Mouse (Mus musculus): ENCODE results near the gene 1700125H20Rik.
A peak's percentile ranks its signal among the peaks of the same experiment; 100 is the strongest.
"Not testable (repeated sequence)": the region's sequence is repeated elsewhere in the genome, so short reads cannot be mapped to it uniquely, and the experiment has no call there.

Gene 1700125H20Rik

DNA sequence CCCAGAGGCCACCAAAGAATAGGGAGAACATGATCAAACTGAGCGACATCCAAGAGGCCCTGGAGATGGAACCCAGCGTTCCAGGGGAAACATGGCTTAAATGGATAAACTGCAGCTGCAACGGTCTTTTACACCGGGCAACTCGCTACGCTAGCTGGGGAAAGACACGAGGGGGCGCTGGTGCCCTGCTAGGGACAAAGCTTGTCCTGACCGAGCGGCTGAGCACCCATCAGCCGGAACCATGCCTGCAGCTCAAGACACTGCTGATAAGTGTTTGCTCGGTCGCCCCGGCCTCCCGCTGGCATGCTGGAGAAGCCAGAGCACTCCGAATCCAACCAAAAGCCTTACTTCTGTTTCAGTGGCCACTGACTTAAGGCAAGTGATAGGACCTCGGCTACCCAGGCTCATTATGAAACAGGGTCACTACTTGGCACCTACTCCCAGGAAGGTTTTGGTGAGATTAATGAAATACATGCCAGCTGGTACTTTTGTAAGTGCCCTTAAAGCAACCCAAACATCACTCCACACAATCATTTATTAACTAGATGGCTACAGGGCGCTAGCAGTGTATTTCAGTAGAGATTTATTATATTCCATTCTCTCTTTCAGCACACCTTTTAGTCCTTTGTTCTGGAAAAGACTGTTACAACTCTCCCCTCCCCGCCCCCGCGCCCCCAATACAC lies at the start of gene 1700125H20Rik:
1700125H20Rik (plus strand) TSS at position 347 of the 683 bp plus-strand sequence.
- DNase-seq (ENCODE audit: low read depth, low spot score), result peak; percentile 89

DNA sequence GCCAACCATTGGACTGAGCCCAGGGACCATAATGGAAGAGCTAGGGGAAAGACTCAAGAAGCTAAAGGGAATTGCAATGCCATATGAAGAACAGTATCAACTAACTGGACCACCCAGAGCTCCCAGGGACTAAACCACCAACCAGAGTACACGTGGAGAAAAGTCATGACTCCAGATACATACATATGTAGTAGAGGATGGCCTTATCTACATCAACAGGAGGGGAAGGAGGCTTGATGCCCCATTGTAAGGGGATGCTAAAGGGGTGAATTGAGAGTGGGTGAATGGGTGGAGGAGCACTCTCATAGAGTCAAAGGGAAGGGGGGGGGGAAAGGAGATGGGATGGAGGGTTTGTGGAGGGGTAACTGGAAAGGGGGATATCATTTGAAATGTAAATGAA lies 48.1 kb upstream of the 1700125H20Rik start:
- DNase-seq (ENCODE audit: low read depth, low spot score), result no peak

DNA sequence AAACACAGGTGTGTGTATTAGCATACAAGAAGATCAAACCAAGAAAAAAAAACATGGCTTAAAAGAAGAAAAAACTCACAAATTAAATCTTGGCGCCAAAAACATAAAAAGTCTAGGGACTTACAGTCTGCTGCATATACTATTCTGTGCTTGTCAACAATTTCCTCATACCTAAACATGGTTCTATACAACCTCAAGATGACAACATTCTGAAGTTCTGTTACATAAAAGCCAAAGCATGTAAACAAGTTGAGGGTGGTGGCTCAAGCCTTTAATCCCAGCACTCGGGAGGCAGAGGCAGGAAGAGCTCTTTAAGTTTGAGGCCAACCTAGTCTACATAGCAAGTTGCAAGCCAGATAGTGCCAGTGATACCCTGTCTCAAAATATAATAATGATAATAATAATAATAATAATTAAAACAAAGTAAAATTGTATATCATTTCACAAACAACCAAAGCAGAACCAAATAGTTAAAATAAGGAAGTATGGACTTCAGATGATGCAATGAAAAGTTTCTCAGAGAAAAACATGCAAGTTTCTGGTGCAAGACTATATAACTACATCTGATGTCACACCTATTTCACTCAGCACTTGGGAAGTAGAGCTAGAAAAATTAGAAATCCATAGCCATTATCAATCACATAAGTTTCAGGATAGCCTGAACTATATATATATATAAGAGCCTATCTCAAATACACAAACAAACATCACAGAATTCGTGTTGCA lies 46.8 kb upstream of the 1700125H20Rik start:
- DNase-seq (ENCODE audit: low read depth, low spot score), result no peak

DNA sequence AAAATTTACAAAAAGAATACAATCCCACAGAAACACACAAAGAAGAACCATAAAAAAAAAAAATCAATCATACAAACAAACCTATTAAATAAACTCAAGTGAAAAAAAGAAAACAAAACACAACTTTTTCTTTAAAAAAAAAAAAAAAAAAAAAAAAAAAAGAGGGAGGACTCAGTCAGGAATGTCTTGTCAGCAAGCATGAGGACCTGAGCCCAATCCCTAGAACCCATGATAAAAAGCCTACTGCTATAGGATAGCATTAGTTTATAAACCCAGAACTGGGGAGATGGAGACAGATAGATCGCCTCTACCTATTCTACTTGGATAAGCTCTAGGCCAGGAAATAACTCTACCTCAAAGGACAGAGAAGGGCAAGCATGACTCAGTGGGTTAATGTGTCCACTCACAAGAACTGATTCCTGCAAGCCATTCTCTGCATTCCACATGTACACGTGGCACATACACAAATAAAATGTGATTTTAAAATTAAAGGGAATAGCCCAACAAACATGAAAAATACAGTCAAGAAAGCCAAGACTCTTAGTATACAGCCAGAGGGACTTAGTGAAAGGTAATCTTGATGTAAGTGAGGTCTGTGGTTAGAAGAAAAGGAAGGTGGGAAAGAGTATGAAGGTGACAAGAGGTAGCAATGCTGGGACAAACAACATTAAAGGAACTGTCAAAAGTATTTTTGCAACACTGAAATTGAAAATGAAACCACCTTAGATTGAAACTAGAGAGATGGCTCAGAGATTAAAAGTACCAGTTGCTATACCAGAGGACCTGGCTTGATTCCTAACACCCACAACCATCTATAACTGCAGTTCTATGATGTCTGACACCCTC lies 43.7 kb upstream of the 1700125H20Rik start:
- peak; percentile 64 for DNase-seq (ENCODE audit: low read depth, low spot score)

DNA sequence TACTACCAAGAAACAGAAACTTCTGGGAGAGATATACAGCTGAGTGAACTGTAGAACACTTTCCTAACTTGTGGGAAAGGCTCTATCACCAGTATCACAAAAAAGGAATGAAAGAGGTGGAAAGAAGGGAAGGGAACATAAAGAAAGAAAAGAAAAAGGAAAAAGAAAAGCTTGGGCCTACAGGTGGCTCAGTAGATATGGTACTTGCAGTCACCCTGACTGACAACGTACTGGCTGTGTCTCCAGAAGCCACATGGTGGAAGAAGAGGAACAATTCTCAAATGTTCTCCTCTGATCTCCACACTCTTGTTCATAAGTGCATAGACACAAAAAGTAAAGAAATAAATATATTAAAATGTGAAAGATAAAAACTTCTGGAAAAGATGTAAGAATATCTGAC lies 41.3 kb upstream of the 1700125H20Rik start:
- no peak for DNase-seq (ENCODE audit: low read depth, low spot score)

DNA sequence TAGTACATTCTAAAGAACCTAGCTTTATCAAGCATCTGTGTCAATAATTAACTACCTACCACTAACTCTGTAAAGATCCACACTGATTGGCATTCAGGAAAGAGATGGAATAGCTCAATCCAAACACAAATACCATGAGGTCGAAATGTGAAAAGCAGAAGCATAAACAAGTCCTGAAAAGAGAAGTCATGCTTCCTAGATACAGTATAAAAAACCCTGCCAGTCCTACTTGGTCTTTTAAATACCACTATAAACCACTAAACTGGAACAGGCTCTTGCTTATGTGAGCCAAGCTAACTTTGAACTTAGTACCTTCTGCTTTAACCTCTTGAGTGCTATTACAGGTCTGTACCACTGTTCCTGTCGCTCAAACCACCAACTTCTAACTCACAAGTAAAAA lies 38.7 kb upstream of the 1700125H20Rik start:
- no peak for DNase-seq (ENCODE audit: low read depth, low spot score)

DNA sequence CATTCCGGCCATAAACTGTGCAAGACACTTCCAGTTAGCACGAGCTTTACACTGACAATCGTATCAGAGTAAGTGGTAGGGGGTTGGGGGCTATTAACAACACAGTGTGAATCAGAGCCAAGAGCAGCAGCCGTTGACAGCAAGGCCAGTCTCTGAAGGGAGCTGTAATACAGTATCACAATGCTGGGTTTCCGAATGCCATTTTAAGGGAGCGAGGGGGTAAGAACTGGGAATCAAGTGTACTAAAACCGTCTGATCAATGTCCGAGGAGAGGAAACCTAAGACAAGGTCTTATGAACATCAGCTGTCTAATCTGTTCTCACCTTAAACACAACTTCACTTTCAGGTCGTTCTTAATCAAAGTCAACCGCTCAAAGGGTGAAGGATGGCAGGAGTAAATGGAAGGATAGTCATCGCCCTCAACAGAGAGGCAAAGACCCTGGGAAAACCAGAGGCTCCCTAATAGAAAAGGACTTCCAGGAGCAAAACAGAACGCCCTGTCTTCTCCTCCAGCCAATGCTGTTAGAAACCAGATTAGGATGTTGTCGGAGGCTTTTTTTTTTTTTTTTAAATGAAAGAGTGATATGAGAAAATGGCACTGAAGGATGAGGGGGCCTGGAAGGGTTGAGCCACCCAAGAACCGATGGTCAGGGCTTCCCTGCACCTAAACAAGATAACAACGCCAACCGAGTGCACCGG lies 31.3 kb upstream of the 1700125H20Rik start:
- peak; percentile 52 for DNase-seq (ENCODE audit: low read depth, low spot score)

DNA sequence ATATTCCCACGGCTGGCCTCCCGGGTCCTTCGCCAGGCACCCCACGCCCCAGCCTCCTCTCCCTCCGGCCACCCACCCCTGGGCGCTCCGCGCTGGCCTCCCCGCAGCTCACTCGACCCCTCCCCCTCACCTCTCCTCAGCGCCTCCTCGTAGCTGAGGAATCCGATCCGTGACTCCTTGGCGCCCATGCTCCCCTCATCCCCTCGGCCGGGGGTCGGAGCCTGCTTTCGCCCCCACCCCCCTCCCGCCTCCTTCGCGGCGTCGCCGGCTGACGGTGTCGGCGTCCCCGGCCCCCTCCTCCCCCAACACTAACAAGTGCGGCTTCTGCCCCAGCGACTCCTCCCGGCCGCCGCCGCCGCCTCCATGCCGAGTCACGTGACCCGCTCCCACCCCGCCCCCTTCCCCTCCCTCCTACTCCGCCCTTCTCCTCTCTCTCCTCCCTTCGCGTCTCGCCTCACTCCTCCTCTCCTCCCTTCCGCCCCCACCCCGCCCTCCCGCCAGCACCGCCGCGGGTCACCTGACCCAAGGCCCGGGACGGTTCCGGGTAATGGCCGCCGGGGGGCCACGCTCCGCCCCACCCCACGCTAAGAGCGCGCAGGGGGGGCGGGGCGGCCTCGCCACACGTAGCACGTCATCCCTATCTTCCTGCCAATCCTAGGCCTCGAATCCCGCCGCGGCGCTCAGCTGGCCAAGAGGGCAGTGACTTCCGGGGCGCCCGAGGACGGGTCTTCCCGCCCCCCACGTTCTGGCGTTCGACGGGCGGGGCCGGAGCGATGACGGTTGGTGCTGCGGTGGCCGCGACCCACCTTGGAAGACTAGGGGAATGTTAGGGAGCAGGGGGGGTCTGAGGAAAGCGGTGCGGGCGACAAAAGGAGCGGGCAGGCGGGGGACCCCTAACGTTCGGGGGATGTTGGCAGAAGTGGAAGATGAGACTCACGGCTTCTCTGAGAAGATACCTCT lies 30.3 kb upstream of the 1700125H20Rik start, which contains the start of gene Usp32:
Usp32 (minus strand) TSS at position 581 of the 960 bp plus-strand sequence.
- DNase-seq (ENCODE audit: low read depth, low spot score), result peak; percentile 99

DNA sequence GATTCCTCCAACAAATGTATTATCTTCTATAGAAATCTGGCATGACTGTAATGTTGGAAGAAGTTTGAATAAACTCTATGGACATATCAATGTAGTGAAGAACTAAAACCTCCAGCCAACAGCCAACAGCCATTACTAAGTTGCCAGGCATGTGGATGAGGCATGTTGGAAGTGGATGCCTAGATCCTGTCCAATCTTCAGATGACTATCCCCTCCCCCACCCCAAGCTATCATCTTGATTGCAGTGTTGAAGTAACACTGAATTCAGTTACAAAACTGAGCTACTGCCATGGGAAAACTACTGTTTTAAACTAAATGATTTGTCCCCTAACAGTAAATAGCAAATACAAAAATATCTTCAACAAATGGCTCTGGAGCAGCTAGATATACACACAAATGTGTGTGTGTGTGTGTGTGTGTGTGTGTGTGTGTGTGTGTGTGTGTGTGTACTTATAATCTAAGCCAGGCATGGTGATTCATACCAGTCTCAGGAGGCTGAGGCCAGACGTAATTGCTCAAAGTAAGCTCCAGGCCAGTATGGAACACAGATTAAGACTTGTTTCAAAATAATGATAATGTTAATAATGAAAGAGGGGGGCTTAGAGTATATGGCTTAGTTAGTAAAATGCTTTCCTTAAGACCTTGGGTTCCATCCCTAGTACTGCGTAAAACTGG lies 17.8 kb upstream of the 1700125H20Rik start:
- no peak for DNase-seq (ENCODE audit: low read depth, low spot score)

DNA sequence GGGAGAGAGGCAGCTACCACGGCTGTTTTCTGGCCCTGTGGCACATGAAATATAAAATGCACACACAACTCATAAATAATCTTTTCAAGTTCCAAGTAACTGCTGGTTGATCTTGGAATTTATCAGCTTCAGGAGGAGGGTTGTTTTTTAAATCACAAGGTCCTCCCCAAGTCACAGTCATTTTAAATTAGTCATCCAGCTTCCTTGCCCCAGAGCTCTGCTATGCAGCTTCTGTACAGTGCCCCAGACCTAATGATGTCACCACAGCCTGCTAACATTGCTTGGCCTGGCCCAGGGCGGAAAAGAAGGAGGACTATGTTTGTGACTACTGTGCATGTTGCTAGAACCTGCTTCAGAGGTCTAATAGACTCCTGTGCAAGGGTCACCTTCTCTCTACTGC lies 12.9 kb upstream of the 1700125H20Rik start:
- no peak for DNase-seq (ENCODE audit: low read depth, low spot score)

DNA sequence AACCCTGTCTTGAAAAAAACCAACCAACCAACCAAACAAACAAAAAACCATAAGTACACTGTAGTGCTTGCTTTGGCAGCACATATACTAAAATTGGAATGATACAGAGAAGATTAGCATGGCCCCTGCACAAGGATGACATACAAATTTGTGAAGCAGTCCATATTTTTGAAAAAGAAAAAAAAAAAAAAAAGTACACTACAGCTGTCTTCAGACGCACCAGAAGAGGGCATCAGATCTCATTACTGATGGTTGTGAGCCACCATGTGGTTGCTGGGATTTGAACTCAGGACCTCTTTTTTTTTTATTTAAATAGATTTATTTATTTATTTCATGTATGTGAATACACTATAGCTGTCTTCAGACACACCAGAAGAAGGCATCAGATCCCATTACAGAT lies 7.2 kb upstream of the 1700125H20Rik start:
- not testable (repeated sequence) for DNase-seq (ENCODE audit: low read depth, low spot score)

DNA sequence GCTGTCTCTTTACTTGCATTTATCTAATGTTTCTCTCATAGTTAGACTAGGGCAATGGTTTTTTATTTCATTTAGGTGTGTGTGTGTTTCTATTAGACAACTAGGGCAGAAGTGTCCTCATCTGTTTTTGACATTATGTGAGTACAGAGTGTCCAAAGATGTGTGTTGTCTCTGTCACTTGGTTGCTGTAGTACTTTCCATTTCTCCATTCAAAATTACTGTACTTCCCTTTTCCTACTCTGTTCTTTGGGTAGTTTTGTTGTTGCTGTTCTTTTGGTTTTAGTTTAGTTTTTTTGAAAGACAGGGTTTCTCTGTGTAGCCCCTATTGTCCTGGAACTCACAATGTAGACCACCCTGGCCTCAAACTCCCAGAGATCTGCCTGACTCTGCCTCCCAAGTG lies 5.8 kb upstream of the 1700125H20Rik start:
- DNase-seq (ENCODE audit: low read depth, low spot score), result peak; percentile 31

DNA sequence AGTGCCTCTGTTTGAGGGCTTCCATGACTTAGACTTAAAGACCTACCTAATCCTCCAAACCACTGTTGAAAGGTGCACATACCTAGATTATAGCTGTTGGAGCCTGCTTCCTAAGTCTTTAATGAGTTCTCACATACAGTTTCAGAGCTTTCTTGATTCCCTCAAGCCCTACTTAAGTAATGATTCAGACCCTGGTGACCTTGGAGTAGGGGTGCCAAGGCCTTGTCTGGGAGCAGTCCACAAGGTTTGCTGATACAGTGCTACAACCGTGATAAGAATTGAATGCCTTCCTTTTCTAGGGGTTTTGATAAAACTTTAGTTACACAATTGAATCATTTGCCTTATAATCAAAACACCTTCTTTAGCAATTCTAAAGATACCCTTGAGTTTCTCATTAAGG lies 2.7 kb upstream of the 1700125H20Rik start:
- DNase-seq (ENCODE audit: low read depth, low spot score), result no peak

DNA sequence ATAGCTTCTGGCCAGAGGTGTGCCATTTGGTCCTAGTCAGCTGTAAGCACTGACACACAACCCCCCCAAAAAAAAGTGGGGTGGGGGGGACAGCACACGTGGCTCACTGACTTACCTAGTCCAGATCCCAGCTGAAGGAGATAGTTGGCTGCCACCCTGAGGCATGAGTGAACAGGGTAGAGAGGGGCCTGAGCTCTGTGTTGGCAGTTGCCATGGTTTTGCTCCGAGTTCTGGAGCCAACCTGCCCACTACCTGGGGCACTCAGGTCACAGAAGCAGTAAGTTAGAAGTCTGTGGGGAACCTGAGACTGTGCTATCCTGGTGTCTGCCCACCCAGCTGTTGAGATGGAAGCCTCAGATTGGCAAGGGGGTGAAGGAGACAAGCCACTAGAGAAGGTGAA lies 629 bp downstream of the 1700125H20Rik start:
- DNase-seq (ENCODE audit: low read depth, low spot score), result no peak

DNA sequence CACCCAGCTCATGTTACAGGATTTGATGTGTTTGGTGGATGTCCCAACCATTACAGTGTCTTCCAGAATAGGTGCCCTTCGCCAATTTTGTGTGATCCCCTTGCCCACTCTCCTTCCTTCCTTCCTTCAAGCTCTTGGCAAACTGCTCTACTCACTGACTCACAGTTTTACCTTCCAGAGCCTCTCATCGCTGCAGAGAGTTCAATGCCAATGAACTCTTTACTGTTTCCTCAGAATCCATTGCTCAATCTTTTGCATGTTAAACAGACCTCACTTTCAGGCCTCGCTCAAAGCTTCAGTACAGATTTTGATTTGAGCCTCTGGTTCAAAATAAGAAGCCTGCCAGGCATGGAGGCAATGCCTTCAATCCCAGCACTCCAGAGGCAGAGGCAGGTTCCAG lies 5.7 kb downstream of the 1700125H20Rik start:
- DNase-seq (ENCODE audit: low read depth, low spot score), result no peak

DNA sequence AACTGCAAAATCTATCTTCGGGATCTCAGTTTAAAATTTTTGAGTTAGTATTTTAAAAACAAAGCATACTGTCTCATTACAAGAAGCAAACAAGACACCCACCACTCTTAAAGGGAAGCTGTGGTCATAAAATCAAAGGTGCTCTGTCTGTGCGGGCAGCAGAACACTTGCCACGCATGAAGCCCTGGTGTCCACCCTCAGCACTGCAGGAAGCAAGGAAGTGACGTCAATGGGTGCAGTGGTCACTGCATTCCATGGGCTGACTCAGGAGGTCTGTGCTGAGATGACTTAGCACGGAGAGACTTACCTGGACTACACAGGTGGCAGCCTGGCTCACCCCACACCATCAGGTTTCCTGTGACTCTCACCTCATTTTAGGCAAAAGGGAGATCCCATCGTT lies 7.6 kb downstream of the 1700125H20Rik start:
- DNase-seq (ENCODE audit: low read depth, low spot score), result no peak

DNA sequence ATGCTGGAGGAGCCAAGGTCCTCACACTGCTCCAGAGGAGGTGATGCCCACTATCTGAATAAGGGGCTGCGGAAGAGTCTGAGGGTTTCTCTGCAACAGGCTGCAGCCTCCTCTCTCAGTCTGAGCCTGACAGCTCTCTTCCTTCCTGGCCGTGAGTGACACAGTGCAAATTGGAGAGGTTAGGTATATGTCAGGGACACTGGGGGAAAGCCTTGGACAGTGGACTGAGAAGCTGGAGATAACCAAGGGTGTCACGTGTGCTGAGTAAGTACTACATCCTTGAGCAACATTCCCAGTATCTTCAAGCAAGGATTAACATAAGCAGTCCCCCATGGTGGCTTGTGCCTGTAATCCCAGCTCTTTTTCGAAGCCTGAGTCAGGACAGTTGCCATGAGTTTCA lies 8.2 kb downstream of the 1700125H20Rik start:
- no peak for DNase-seq (ENCODE audit: low read depth, low spot score)

DNA sequence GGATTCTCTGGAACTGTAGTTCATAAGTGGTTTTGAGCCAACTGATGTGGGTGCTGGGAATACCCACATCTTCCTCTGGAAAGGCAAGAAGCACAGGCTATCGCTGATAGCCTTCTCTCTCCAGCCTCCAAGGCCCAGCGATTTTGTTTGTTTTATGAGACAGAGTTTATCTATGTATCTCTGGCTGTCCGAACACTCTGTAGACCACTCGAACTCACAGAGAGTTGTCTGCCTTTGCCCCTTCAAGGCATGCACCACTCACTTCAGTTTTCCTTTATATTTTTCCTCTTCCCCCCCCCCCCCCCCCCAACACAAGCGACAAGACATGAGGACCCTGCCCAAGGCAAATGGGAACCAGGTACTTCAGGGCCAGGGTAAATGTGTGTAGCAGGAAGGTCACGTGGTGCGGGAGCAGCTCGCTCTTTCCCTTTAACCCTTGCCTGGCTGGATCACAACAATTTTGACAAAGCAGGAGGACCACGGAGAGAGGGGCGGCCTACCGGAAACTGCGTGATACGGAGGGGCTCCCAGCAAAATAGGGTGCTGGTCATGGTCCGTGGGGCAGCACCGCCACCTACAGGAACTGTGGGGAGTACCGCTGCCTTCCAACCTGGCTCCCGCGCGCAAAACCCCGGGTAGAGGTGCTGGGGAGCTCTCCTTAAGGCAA lies 12.5 kb downstream of the 1700125H20Rik start:
- DNase-seq (ENCODE audit: low read depth, low spot score), result peak; percentile 89

DNA sequence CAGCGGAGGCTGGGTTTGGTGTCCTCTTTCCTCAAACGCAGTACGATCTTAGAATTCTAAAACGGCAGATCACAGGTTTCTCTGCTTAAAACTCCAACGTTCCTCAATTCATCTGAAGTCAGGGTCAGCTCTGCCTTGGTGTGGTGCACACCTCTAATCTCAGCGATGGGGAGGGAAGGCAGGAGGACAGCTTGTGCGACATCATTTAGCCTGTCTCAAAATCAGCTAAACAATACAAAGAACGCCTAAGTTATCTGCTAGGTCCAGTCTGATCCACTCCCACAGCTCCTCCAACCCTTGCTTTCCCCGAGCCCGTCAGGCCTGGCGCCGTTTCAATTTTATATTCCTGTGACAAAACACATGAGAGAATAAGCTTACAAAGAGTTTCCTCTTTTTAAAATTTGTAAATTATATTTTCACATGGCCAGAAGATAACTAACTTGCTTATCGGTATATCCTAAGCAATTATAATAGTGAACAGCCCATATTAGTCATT lies 13.1 kb downstream of the 1700125H20Rik start:
- no peak for DNase-seq (ENCODE audit: low read depth, low spot score)
